Mouse (Mus musculus) megakaryocyte, adult 5-6 weeks (primary cell): Measurements from ENCODE around the gene Stard10. TPM values are rescaled to one million over a fixed set of nuclear protein-coding genes. Genes with fewer than 3 reads are reported as not detected.

ENCODE experiments used
- ATAC-seq: 2 replicates; pipeline ENCODE4 v1.8.0; 2016; ENCODE audit warnings: mild to moderate bottlenecking, inconsistent platforms; ENCODE audit not compliant: poor library complexity, severe bottlenecking
- total RNA-seq, 2 experiments: library from RNA; stranded (forward) in 1 of 2; stranded (reverse) in 1 of 2; fragments of 153-499, 151-499 nt in 1 of 2; fragments of 221-1000, 200-1000 nt in 1 of 2; gene quantifications; 2 replicates each; pipeline versions ENCODE4 v1.2.3 to v1.2.4; 2015 to 2017

Gene Stard10
- total RNA-seq, 2 experiments from 2014 or later: 8.2 to 22.3 TPM

DNA sequence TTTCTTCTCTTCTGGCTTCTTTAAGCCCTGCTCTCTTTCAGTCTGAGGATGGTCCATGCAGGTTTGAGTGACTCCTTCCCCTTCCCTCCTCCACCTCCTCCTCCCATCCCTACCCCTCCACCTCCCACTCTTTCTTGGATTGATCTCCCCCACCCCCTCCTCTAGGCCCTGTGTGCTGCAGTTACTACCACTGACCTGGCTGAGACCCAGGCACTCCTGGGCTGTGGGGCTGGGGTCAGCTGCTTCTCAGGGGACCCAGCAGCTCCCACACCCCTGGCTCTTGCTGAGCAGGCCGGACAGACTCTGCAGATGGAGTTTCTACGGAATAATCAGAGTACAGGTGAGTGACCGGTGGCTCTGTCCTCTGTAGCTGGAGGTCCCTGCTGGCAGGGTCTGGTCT is 77.7 kb downstream of the Stard10 start:
- no peak for ATAC-seq

DNA sequence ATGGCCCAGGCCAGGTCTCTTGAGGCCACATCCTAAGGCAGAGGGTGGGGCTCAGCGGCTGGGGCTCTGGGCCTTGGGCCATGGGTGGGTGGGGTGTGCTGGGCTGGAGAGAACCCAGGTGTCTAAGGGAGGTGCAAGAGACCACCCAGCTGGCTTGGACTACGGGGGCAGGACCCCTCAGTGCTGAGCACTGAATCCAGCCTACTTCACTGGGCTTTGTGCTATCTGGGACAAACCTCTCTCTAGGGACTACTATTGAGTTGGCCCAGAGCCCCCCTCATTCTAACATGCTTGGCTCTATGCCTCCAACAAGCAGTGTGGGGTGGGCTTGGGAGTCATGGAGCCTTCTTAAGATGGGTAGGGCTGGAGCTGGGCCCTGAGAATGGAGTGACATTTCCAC is 78.6 kb downstream of the Stard10 start:
- no peak for ATAC-seq

Other genes with a start within 250 kb of the Stard10 start
- gene Fchsd2, start 224.2 kb upstream of the Stard10 start, total RNA-seq (2015): 19.7 and 22.1 TPM in 2 replicates
- gene Fchsd2, start 224.2 kb upstream of the Stard10 start, total RNA-seq (2017): 17.2 and 18.1 TPM in 2 replicates
- gene Atg16l2, start 14.8 kb upstream of the Stard10 start, total RNA-seq (2015): 16.2 and 20.2 TPM in 2 replicates
- gene Atg16l2, start 14.8 kb upstream of the Stard10 start, total RNA-seq (2017): 9.9 and 15.3 TPM in 2 replicates
- 141 and 152 TPM in 2 replicates for gene Arap1, start 31.0 kb downstream of the Stard10 start, total RNA-seq (2015)
- 211 and 245 TPM in 2 replicates for gene Arap1, start 31.0 kb downstream of the Stard10 start, total RNA-seq (2017)
- gene Gm45837, start 93.8 kb downstream of the Stard10 start, total RNA-seq (2015): 10.2 TPM in 1 of 2 replicates, not detected in the other
- 35.6 TPM in 1 of 2 replicates, not detected in the other for gene Gm45837, start 93.8 kb downstream of the Stard10 start, total RNA-seq (2017)
- gene Pde2a, start 104.6 kb downstream of the Stard10 start, total RNA-seq (2015): 35.4 and 37.5 TPM in 2 replicates
- gene Pde2a, start 104.6 kb downstream of the Stard10 start, total RNA-seq (2017): 25.7 and 65.8 TPM in 2 replicates